Mouse (Mus musculus): ENCODE measurements around the gene Col4a3bp. TPM values are rescaled to one million over a fixed set of nuclear protein-coding genes. Genes with fewer than 3 reads are reported as not detected.

Col4a3bp gene
- polyA plus RNA-seq, 1 experiment from 2014 or later = 11.6 TPM

DNA sequence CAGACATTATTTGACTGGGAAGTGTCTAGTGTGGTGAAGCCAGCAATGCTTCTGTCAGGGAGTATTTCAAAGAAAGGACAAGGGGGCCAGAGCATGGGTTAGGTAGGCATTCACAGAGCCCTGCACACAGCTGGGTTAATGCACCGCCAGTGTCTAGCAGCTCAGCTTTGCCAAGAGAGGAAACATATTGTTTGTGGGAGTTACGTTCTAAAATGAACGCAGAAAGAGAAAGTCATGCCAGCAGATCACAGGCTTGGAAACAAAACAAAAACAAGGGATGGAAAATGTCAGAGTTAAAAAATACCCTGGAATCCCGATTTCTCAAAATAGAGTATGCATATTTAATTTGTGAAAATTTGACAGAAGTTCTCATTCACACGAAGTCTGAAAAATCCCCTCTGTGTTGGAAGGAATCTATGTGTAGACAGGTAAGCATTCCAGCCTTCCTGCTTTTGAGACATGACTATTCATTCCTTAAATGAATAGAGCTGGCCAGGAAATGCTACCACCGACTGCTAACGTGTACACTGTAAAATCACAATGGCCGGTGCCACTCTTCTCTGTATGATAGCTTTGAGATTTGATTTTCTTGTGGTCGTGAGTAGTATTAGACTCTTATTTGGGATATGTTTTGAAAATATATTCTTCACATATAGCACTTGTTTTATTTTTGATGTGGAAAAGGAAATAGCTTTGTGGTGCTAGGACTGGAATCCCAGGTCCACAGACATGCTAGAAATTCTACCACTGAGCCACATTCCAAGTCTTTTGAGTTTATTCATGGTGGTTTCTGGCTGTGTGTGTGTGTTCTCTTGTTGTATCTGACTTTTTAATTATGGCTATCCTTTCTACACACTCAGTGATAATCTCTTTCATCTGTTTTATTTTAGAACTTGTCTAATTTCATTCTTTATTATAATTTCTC, 138.0 kb downstream of the Col4a3bp start:
- H3K36me3 ChIP-seq (ENCODE audit: control insufficient read depth, insufficient read depth, low read length) = no peaks in the 10 kb centered on the region
- WGBS = 87% methylated on average over 9 of the region's 9 CpGs
- H3K27me3 ChIP-seq (ENCODE audit: control insufficient read depth, insufficient read depth, low read length) = no peaks in the 10 kb centered on the region
- H3K27ac ChIP-seq (ENCODE audit: low read depth, low read length) = no peak overlapping the region
- DNase-seq (ENCODE audit: low spot score) = no peak
- no peaks in the 10 kb centered on the region for H3K9me3 ChIP-seq (ENCODE audit: control insufficient read depth, low read length)
- ATAC-seq (ENCODE audit: low FRiP score) = no peak
- no peak overlapping the region for H3K9ac ChIP-seq (ENCODE audit: low read depth, low read length)
- H3K4me1 ChIP-seq (replicated peaks; ENCODE audit: control insufficient read depth, insufficient read depth, low read length) = no peaks in the 10 kb centered on the region
- no peak overlapping the region for H3K4me2 ChIP-seq (replicated peaks; ENCODE audit: low read depth, low read length)
- H3K4me3 ChIP-seq (ENCODE audit: low read depth, low read length) = no peak overlapping the region

DNA sequence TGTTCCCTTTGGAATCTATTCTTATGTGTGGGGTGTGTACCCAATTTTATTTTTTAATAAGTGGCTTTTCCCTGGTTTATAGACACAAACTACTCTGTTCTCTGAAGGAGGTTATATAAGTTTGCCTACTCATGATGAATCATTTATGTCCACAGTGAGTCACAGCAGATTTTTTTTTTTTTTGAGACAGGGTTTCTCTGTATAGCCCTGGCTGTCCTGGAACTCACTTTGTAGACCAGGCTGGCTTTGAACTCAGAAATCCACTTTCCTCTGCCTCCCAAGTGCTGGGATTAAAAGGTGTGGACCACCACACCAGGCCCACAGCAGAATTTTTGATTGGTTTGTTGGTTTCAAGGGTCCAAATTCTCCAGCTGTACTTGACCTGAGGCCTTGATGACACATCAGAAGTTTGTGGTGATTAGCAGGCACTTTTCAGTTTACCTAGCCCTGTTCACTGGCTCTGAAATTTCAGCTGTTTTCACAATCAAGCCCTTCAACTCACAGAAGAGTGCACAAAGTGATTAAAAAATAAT, 138.7 kb downstream of the Col4a3bp start:
- H3K4me2 ChIP-seq (replicated peaks; ENCODE audit: low read depth, low read length) = no peak overlapping the region
- H3K4me1 ChIP-seq (replicated peaks; ENCODE audit: control insufficient read depth, insufficient read depth, low read length) = no peaks in the 10 kb centered on the region
- H3K9ac ChIP-seq (ENCODE audit: low read depth, low read length) = no peak overlapping the region
- H3K27ac ChIP-seq (ENCODE audit: low read depth, low read length) = no peak overlapping the region
- ATAC-seq (ENCODE audit: low FRiP score) (no peak), DNase-seq (ENCODE audit: low spot score) (no peak)
- no peaks in the 10 kb centered on the region for H3K27me3 ChIP-seq (ENCODE audit: control insufficient read depth, insufficient read depth, low read length)
- H3K9me3 ChIP-seq (ENCODE audit: control insufficient read depth, low read length) = no peaks in the 10 kb centered on the region
- H3K36me3 ChIP-seq (ENCODE audit: control insufficient read depth, insufficient read depth, low read length) = no peaks in the 10 kb centered on the region
- H3K4me3 ChIP-seq (ENCODE audit: low read depth, low read length) = no peak overlapping the region

DNA sequence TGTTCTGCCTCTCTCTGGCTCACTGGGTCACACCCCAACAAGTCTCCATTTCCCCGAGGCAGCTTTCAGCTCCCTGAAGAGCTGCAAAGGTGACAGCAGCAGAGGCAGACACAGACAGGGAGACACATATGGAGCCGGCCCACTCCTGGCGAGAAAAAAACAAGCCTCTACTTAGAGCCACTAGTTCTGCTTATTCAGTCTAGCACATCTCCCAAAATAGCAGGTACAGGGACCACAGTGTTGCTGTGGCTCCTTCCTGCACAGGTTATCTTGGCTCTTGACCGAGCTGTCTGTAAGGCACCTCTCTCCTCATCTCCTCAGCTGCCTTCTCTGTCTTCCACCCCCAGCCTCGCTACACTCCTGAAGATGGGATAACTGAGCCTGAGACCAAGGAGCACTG, 142.4 kb downstream of the Col4a3bp start:
- Histone ChIP-seq H3K9ac (ENCODE audit: low read depth, low read length) (no peak overlapping the region), H3K4me2 (replicated peaks; ENCODE audit: low read depth, low read length) (no peak overlapping the region), H3K9me3 (ENCODE audit: control insufficient read depth, low read length) (no peaks in the 10 kb centered on the region), H3K4me1 (replicated peaks; ENCODE audit: control insufficient read depth, insufficient read depth, low read length) (no peaks in the 10 kb centered on the region), H3K27me3 (ENCODE audit: control insufficient read depth, insufficient read depth, low read length) (no peaks in the 10 kb centered on the region), H3K27ac (ENCODE audit: low read depth, low read length) (no peak overlapping the region), H3K36me3 (ENCODE audit: control insufficient read depth, insufficient read depth, low read length) (no peaks in the 10 kb centered on the region), H3K4me3 (ENCODE audit: low read depth, low read length) (no peak overlapping the region)
- ATAC-seq (ENCODE audit: low FRiP score) = no peak
- DNase-seq (ENCODE audit: low spot score) = no peak
- 86% methylated on average over 5 of the region's 5 CpGs for WGBS

DNA sequence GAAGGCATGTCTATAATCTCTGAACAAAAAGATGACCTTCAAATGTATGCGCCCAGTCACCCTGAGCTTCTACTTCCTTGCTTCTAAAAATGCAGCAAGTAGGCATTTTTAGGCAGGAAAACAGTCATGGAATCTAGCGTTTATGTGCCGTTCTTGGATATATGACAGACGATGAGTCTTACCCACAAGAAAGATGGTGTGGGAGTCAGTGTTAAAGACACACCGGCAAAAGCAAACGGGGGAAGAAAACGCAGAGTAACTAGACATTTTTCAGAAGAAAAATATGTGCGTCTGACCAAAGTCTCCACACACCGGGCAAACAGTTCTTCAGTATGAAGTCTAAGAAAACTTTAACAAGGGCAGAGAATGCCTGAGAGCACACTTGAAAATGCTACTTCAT, 144.8 kb downstream of the Col4a3bp start:
- Histone ChIP-seq H3K9ac (ENCODE audit: low read depth, low read length) (no peak overlapping the region), H3K27me3 (ENCODE audit: control insufficient read depth, insufficient read depth, low read length) (no peaks in the 10 kb centered on the region), H3K4me2 (replicated peaks; ENCODE audit: low read depth, low read length) (no peak overlapping the region), H3K9me3 (ENCODE audit: control insufficient read depth, low read length) (no peaks in the 10 kb centered on the region), H3K4me3 (ENCODE audit: low read depth, low read length) (no peak overlapping the region), H3K36me3 (ENCODE audit: control insufficient read depth, insufficient read depth, low read length) (no peaks in the 10 kb centered on the region), H3K27ac (ENCODE audit: low read depth, low read length) (no peak overlapping the region), H3K4me1 (replicated peaks; ENCODE audit: control insufficient read depth, insufficient read depth, low read length) (no peaks in the 10 kb centered on the region)
- DNase-seq (ENCODE audit: low spot score) (no peak), ATAC-seq (ENCODE audit: low FRiP score) (no peak)
- 93% methylated on average over 9 of the region's 9 CpGs for WGBS

Other genes starting within 250 kb of the Col4a3bp start
- gene Poc5, start 154.3 kb upstream of the Col4a3bp start, polyA plus RNA-seq (2014; fragmentation: Nextera tagmentation; extraction: Ambion mirVana) = 29.3 and 33.6 TPM in 2 replicates
- not detected in 2 replicates for gene Ankdd1b, start 71.4 kb upstream of the Col4a3bp start, polyA plus RNA-seq (2014; fragmentation: Nextera tagmentation; extraction: Ambion mirVana)
- gene Gm17622, start 51.9 kb upstream of the Col4a3bp start, polyA plus RNA-seq (2014; fragmentation: Nextera tagmentation; extraction: Ambion mirVana) = not detected in 2 replicates
- gene Polk, start within 50 bp of the Col4a3bp start, polyA plus RNA-seq (2014; fragmentation: Nextera tagmentation; extraction: Ambion mirVana) = 6.7 and 8.2 TPM in 2 replicates
- gene Hmgcr, start 128.3 kb downstream of the Col4a3bp start, polyA plus RNA-seq (2014; fragmentation: Nextera tagmentation; extraction: Ambion mirVana) = 199 and 238 TPM in 2 replicates
- gene Ankrd31, start 205.7 kb downstream of the Col4a3bp start, polyA plus RNA-seq (2014; fragmentation: Nextera tagmentation; extraction: Ambion mirVana) = not detected in 2 replicates